Mouse (Mus musculus): Measurements from ENCODE around the gene Wdr76.
"Not testable (repeated sequence)": the region's sequence is repeated elsewhere in the genome, so short reads cannot be mapped to it uniquely, and the experiment has no call there.

Wdr76 gene

GRCm38 (mm10) chr2:121518711-121519110, 12.2 kb downstream of the Wdr76 start:
- not testable (repeated sequence) for DNase-seq (ENCODE audit: low read depth)

GRCm38 (mm10) chr2:121522006-121522405, 15.5 kb downstream of the Wdr76 start:
- DNase-seq (ENCODE audit: low read depth): no peak

- not testable (repeated sequence) for DNase-seq (ENCODE audit: low read depth)
Observed at GRCm38 (mm10) chr2:121522830-121523229, 16.3 kb downstream of the Wdr76 start.

GRCm38 (mm10) chr2:121525056-121525455, 18.5 kb downstream of the Wdr76 start:
- DNase-seq (ENCODE audit: low read depth): no peak

- DNase-seq (ENCODE audit: low read depth): no peak
Observed at GRCm38 (mm10) chr2:121544829-121545228, 38.3 kb downstream of the Wdr76 start.

- no peak for DNase-seq (ENCODE audit: low read depth)
Observed at GRCm38 (mm10) chr2:121549630-121550029, 43.1 kb downstream of the Wdr76 start.

GRCm38 (mm10) chr2:121551271-121551670, 44.7 kb downstream of the Wdr76 start:
- no peak for DNase-seq (ENCODE audit: low read depth)

- no peak for DNase-seq (ENCODE audit: low read depth)
Observed at GRCm38 (mm10) chr2:121563117-121563516, 56.6 kb downstream of the Wdr76 start.

- DNase-seq (ENCODE audit: low read depth): no peak
Observed at GRCm38 (mm10) chr2:121565911-121566310, 59.4 kb downstream of the Wdr76 start.

- DNase-seq (ENCODE audit: low read depth): no peak
Observed at GRCm38 (mm10) chr2:121570049-121570448, 63.5 kb downstream of the Wdr76 start.

GRCm38 (mm10) chr2:121570999-121571655, 64.6 kb downstream of the Wdr76 start:
- DNase-seq (ENCODE audit: low read depth): no peak

- peak; percentile 73 for DNase-seq (ENCODE audit: low read depth)
Observed at GRCm38 (mm10) chr2:121571780-121572179, 65.3 kb downstream of the Wdr76 start.

GRCm38 (mm10) chr2:121574066-121574630, 67.6 kb downstream of the Wdr76 start:
- DNase-seq (ENCODE audit: low read depth): no peak

GRCm38 (mm10) chr2:121575741-121576201, 69.2 kb downstream of the Wdr76 start:
- no peak for DNase-seq (ENCODE audit: low read depth)

- no peak for DNase-seq (ENCODE audit: low read depth)
Observed at GRCm38 (mm10) chr2:121582809-121583376, 76.4 kb downstream of the Wdr76 start.

GRCm38 (mm10) chr2:121583468-121584116, 77.1 kb downstream of the Wdr76 start:
- no peak for DNase-seq (ENCODE audit: low read depth)

GRCm38 (mm10) chr2:121584705-121585104, 78.2 kb downstream of the Wdr76 start:
- DNase-seq (ENCODE audit: low read depth): no peak

GRCm38 (mm10) chr2:121587523-121588308, 81.2 kb downstream of the Wdr76 start:
- DNase-seq (ENCODE audit: low read depth): no peak

- no peak for DNase-seq (ENCODE audit: low read depth)
Observed at GRCm38 (mm10) chr2:121588309-121588694, 81.8 kb downstream of the Wdr76 start.

- DNase-seq (ENCODE audit: low read depth): no peak
Observed at GRCm38 (mm10) chr2:121594131-121594530, 87.6 kb downstream of the Wdr76 start.
